Mouse (Mus musculus) frontal cortex, adult 2 months (tissue): ENCODE results near the gene Glrx2. TPM values are rescaled to one million over a fixed set of nuclear protein-coding genes. Genes with fewer than 3 reads are reported as not detected.
"Not testable (repeated sequence)": the region's sequence is repeated elsewhere in the genome, so short reads cannot be mapped to it uniquely, and the experiment has no call there.

Source experiments
- DNase-seq, 2 experiments: peaks; one replicate each; pipeline ENCODE4 v3.0.0; 2022; ENCODE audit warnings: low spot score in 1 of 2; ENCODE audit errors: extremely low spot score in 1 of 2
- polyA plus RNA-seq: library from polyadenylated mRNA; depleted of rRNA; stranded (reverse); fragments of >200 nt; gene quantifications from 2 replicates; pipeline ENCODE4 v1.2.3, GENCODE M21; 2012; rRNA removed

Glrx2 gene
- polyA plus RNA-seq, result 96.0 and 108 TPM in 2 replicates

DNA sequence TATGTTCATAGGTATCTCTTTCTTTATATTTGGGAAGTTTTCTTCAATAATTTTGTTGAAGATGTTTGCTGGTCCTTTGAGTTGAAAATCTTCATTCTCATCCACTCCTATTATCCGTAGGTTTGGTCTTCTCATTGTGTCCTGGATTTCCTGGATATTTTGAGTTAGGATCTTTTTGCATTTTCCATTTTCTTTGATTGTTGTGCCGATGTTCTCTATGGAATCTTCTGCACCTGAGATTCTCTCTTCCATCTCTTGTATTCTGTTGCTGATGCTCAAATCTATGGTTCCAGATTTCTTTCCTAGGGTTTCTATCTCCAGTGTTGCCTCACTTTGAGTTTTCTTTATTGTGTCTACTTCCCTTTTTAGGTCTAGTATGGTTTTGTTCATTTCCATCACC lies at the start of gene Glrx2:
Glrx2 (plus strand) TSS at position 301 of the 400 bp plus-strand sequence.
- not testable (repeated sequence) for DNase-seq

DNA sequence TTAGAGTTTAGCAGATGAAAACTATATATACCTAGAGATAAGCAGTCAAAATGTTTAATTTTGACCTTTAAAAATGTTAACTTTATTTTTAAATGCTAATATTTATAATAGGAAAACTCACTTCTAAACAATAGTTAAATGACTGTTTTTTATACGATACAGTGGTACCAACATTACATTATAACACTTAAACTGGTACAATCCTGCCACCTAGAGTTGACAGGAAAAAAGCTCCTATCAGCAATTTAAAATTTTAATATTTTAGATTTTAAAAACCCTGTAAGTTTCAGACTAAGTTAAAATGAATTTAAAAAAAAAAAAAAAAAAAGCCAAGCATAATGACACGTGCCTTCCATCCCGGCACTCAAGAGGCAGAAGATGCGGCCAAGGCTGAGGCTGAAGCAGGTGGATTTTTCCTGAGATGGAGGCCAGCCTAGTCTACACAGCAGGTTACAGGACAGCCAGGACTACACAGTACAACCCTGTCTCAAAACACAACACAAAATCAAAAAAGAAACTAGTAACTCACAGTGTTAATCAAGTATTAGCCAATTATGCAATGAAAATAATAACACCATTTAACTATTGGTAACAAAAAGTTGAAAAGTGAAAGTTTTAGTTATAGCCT lies 40.3 kb upstream of the Glrx2 start:
- peak in 1 of 2 experiments; percentile 42 for DNase-seq

DNA sequence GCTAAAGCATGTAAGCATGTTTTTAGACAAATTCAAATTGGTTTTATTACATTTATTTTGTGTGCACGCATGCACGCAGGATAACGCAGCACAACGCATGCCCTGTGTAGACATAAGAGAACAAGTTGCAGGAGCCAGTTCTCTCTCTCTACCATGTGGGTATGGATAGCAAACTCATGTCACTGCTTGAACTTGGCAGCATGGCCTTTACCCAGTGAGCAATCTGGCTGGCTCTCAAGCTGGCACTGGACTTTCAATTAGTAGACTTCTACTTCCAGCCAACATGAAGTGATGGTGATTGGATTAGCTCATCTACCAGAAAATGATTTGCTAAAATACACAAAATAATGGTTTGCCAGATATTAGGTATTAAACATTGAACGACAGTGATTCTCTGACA lies 35.0 kb upstream of the Glrx2 start:
- no peak for DNase-seq

DNA sequence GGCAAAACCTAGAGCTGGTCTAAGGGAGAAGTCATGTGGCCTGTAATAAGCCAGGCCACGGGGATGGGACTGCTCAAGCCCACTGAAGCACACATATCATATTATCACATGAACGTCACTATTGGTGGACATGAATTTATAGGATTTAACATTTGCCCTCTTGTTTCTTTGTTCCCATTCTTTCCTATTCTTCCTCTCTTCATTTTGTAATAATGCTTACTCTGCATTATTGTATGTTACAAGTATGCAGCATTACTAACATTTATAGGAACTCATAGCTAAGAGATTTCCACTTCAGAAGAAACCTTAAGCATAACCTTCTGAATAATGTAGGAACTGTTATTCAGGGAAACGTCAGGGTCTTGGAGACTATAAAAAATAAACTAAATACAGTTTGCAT lies 31.3 kb upstream of the Glrx2 start:
- DNase-seq, result no peak

DNA sequence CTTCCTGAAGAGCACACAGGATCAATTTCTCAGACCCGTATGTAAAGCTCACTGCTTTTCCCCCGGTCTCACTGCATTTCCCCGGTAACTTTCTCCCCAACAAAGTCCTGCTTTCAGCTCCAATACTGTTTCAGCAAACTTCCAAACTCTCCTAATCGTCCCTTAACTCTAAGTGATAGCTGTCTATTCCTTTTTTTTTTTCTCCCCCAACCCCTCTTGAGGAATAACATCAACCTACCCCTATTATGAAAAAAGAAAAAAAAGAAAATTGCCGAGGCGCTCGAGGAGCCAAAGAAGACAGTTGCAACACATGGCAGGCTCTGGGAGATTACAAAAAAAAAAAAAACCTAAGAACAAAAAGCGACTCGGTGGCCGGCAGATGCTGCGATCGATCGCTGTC lies 14.4 kb upstream of the Glrx2 start:
- no peak for DNase-seq

DNA sequence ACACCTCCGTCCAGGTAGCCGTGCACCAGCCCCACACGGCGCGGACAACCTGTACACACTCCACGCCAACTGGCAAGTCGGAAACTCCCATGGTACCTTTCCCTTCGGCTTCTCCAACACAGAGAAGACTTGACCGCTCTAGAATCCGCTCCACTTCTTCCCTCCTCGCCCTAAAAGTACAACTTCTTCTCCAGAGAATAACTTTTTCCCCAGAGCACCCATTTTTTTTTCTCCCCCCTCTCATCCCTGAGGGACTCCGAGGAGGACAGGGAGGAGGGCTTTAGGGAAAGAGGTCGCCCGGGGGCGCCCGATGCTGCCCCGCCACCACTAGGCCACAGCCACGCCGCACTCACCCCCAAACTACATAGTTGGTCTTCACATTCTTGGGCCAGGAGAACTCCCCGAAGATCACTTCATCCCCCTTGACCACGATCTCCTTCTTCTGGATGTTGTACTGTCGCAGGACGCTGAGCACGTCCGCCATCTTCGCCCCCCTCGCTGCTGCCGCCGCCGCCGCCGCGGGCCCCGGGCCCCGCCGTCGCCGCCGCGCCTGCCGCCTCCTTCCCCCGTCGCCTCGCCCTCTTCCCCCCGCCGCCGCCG lies 13.9 kb upstream of the Glrx2 start:
- DNase-seq, result peak in 1 of 2 experiments; percentile 37

DNA sequence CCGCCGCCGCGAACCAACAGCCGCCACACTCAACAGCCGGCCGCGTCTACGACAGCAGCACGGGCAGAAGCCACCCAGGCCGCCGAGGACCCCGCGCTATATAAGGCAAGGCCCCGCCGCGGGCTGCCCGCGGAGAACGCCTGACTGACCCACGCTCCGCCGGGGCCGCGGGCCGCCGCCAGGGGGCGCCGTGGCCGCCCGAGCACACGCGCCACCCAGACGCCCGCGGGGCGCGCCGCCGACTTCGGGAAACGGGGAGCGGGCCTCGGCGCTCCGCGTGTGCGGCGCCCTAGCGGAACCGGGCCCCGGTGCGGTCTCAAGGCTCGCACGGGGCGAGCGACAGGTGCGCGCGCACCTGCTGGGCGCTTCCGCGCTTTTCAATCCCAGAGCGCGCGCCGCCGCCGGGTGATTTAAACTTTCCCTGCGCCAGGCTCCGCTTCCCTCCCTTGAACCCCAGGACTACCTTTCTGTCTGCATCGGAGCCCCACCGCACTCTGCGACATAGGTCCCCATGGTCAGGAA lies 13.3 kb upstream of the Glrx2 start, which contains the start of gene Cdc73:
Cdc73 (minus strand) TSS at position 153 of the 522 bp plus-strand sequence.
- DNase-seq, result peak; percentile 67 to 92

DNA sequence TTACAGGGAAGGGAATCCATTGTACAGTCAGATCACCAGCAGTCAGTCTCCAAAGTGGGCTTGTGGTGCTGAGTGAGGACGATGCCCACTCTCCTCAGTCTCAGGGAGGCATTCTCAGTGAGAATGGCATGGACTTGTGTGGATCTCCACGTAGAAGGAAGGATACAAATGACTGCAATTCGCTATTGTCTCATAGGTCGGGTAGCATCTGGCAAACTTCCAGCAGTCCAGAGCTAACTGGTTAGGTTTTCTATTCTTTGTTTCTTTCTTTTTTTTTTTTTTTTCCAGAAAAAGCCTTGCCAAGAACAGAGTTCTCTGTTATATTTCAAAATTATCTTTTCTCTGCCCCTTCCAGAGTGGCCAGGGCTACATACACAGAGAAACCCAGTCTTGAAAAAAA lies 9.1 kb upstream of the Glrx2 start:
- no peak for DNase-seq

DNA sequence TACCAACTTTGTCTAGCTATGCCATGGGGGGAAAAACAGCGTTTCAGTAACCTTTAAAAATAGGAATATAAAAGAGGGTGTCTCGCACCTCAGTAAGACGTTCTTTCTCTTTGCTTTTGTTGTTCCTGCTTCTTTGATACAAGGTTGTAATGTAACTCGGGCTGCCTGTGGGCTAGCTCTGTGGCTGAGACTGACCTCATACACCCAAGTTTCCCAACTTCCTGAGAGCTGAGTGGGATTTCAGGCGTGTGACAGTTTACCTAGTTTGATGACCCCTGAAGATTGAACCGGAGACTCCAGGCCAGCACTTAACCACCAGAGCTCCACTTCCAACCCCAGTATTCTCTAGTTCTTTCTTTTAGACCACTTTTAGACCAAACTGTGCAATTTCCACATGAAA lies 7.8 kb upstream of the Glrx2 start:
- no peak for DNase-seq

DNA sequence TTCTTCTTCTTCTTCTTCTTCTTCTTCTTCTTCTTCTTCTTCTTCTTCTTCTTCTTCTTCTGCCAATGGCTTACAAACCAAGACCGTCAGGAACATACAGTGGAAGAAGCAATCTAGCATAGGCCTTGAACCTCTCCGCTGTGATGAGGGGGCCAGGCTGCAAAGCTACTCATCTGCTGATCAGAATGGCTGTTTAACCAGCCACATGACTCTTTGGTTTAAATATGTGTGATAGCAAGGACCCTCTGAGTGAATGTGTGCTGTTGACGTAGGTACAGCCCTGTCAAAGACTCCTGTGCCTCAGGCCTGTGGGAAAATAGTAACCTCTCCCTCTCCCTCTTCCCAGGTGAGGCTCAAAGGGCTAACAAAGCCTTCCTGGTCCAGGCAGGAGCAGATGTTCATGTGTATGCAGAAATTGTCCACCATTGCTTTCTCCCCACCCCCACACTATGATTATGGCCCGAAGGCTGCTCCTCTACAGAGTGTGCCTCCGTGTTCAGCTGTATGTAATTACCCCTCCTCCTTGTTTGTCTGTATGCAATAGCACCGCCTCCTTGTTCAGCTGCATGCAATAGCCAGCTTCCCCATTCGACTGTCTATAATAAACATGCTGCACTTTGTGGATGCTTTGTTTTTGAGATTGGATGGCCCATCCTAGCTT lies 6.0 kb upstream of the Glrx2 start:
- no peak for DNase-seq

DNA sequence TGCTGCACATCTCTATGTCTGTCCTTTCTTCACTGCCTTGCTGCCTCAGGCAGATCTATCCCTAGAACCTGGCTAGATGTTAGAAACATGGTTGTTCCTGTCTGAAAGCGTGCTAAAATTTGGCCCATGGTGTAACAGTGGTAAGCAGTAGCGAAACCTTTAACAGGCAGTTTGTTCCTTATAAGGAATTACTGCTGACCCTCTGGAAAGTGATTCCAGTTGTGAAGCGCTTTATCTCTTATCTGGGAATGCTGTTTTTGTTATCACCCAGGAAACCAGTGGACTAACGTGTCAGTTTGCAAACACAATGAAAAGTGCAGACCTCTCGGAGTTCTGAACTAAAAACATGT lies 5.5 kb upstream of the Glrx2 start:
- DNase-seq, result no peak

DNA sequence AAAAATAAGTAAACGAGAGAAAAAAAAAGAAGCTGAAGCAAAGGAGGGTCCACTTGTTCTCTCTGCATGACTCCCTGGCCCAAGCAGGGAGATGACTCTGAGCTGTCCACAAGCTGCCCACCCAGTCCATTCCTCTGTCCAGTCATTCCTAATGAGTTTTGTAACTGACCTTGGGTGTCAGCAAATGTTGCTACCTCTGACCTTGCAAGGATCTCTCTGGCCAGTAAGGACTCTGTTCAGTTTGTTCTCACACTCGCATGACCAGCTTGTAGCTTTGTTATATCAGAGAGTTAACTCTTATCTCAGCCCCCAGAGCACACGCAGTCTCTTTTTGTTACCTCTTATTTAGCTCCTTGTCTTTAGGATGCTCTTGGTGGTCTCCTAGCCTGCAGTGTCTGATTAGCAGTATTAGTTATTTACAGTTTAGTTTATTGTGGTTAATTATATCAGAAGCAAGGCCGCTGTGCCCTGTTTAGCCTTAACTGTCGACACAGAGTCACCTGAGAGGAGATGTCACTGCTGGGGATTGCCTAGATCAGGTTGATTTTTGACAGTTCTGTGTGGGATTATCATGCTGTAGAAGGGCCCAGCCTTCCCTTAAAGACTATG lies 8.4 kb downstream of the Glrx2 start:
- DNase-seq, result no peak

DNA sequence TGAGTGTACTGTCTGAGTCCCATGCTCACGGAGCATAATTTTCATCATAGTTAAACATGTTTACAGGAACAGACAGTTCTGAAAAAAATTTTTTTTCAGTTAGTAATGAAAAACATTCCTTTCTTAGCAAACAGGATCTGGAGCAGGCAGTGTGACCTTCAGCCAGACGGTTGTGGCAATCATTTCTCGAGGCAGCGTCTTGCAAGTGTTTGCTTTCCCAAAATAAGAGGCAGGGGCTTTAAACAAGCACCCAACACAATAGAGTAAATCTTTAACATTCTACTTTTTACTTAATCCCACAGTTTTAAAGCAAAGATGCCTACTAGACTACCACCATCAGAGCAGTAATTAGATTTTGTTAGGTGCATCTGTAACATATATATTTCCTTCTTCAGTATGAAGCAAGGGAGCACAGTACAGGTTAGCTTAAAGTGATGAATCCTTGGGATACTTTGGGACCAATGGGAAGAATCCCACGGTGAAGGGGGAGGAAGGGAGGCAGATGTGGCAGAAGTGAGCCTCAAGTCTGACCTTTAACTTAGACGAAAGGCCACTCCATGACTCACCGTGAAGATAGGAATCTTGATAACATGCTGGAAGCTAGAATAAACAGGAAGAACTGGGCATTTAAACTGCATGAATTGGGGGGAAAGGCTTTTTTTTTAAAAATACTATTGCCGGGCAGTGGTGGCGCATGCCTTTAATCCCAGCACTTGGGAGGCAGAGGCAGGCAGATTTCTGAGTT lies 11.7 kb downstream of the Glrx2 start:
- no peak for DNase-seq

DNA sequence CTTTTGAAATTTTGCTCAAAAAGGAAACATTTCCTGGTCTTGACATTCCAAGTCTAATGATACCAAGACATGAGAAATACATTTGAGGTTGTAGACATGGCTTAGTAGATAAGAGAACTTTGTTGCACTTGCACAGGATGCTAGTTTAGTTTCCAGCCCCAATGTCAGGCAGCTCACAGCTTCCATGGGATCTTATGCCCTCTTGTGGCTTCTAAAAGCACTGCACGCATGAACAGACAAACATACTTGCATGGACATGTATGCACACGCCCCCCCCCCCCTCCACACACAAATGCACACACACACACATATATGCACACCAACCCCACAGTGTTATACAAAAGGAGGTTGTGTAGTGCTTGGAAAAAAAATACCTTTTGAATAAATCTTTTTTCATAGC lies 14.8 kb downstream of the Glrx2 start:
- no peak for DNase-seq

DNA sequence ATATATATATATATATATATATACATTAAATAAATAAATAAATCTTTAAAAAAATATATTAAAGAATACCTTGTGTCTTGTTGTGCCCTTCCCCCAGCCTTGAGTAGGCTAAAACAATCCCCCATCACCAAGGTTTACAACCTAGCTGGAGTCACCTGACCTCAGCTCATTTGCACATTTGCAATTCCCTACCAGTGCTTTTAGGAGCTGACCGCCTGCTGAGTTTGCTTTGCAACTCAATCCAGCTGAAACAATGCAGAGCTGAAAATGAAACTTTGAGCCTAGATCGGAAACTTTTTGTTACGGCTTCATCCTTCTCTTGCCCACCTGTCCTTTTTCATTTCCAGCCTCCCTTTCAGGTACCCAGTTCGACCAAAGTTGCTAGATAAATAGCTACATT lies 15.6 kb downstream of the Glrx2 start:
- DNase-seq, result no peak

DNA sequence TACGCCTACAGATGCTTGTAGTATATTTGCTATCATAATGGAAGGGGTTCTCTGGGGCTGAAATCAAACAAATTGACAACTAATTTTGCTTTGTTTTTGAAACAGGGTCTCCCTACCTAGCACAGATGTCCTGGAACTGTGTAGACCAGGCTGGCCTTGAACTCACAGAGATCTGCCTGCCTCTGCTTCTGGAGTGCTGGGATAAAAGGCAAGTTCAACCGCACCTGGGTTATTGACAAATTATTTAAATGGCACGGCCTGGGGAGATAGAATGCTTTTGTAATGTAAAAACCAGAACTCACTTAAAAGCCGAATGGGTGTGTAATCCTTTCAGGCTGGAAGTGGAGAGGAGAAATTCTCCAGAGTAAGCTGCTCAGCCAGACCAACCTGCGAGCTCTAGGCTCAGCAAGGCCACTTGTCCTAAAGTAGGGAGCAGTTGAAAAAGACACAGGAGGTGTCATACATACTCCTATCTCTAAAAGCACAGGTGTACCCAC lies 17.8 kb downstream of the Glrx2 start:
- DNase-seq, result no peak

DNA sequence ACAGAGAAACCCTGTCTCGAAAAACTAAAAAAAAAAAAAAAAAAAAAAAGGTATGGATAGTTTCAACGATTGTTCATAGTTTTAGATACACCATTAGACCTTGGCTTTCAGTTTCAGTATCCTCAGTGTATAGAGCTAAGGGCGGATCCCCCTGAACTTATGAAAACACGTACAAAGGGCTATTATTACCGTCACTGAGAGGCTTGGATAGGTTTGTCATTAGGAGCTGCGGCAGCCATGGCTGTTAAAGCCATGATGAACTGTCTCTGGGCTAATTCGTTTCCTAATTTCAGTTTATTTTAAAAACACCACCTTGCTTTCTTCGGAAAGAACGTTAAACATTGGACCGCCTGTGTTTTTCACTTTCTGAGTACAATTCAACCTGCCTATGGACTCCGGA lies 22.7 kb downstream of the Glrx2 start:
- no peak for DNase-seq

DNA sequence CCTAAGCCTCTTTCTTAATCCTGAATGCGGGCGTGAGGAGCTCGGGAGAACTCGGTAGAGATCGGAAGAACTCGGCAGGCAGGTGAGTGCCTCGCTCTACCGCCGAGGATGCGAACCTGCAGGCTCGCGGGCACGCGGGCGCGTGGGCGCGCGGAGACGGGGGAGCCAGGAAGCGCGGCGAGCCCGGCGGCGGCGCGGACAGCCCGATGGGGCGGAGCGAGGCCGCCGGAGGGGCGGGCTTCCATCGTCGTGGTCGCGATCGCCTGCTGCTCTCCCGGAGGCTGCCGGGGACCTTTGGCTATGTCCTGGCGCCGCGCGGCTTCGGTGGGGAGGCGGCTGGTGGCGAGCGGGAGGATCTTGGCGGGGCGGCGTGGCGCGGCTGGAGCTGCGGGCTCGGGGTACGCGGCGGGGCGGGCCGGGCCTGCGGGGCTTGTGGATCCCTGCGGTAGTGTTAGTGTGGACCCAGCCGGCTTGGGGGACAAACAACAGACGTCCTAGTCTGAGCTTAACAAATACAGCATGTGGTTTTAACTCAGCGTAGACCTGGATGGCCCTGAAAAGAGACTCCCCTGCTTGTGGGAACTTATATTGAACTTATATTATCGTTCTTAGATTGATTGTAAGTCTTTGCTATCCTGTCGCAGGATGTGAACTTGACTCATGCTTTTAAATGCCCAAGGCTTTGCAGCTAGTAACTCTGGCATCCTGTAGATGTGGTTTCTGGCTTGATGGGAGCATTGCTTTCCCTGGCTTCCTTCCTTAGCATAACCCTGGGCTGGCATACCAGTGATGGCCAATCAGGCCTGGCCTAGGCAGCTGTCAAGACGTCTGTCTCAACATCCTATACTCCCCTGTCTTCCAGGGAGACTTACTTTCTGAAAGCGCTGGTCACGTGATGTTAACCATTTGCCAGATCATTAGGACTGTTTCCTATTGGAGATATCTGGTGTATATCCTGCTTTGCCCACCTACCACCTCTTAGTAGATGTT lies 23.5 kb downstream of the Glrx2 start:
- peak; percentile 77 to 93 for DNase-seq

DNA sequence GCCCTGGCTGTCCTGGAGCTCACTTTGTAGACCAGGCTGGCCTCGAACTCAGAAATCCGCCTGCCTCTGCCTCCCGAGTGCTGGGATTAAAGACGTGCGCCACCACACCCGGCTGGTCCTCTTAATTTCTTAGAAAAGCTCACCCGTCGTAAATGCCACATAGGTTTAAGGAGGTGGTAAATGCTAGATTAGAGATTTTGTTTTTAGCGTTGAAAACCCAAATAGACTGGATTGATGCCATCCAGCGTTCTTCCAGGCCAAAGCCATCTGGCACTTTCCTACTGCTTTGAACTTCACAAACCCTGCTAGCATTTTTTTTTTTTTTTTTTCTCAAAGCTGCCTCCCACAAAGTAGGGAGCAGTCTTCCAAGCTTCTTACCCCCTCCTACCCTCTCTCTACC lies 24.4 kb downstream of the Glrx2 start:
- peak in 1 of 2 experiments; percentile 60 for DNase-seq
